Mouse (Mus musculus) bone marrow macrophage, adult 2 months (primary cell): Measurements from ENCODE around the gene Fbxo4.

Experiments used
- CTCF ChIP-seq: IDR thresholded peaks from 2 replicates; pipeline ENCODE4 v1.5.1; 2012; ENCODE audit warnings: low read depth, mild to moderate bottlenecking, low read length, moderate library complexity
- POLR2A ChIP-seq: IDR thresholded peaks from 2 replicates; pipeline ENCODE4 v1.6.1; 2012; ENCODE audit warnings: mild to moderate bottlenecking, low read depth, low read length, borderline replicate concordance

DNA sequence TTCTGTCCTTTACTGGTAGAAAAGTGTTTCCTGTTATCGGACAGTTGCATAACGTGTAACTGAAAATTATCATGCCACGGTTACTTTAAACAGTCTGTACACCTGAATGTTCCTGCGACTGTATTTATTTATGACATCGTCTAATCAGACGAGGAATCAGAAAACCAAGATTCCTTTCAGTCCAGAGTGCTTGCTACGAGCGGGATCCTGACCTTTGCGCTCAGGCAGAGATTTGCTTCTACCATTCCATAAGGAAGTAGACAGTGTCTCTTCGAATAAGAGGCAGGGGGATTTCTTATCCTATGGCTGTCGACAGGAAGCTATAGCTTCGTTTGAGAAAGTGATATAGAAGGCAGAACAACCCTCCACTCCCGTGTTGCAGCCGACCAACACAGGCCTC lies 9.6 kb downstream of the Fbxo4 start:
- no peak for TF ChIP-seq POLR2A
- no peak for TF ChIP-seq CTCF
